Mouse (Mus musculus) C2C12 (cell line): ENCODE results near the gene Mff. TPM values are rescaled to one million over a fixed set of nuclear protein-coding genes. Genes with fewer than 3 reads are reported as not detected.

Experiments
- H3K27me3 ChIP-seq: one replicate; pipeline ENCODE4 v1.6.1; 2011; ENCODE audit not compliant: control insufficient read depth, insufficient read depth, insufficient read length
- H3K36me3 ChIP-seq: one replicate; pipeline ENCODE4 v1.6.1; 2011; ENCODE audit not compliant: control insufficient read depth, insufficient read depth
- H3K4me3 ChIP-seq: one replicate; pipeline ENCODE4 v1.5.1; 2011; ENCODE audit warnings: mild to moderate bottlenecking, control low read depth; ENCODE audit not compliant: poor library complexity, insufficient read depth, severe bottlenecking
- H3K79me2 ChIP-seq: one replicate; pipeline ENCODE4 v1.6.1; 2011; ENCODE audit not compliant: control insufficient read depth, insufficient read depth
- H3K79me3 ChIP-seq: one replicate; pipeline ENCODE4 v1.6.1; 2011; ENCODE audit warnings: low read depth, control low read depth
- H3ac ChIP-seq: one replicate; pipeline ENCODE3; 2011; ENCODE audit warnings: low read depth; ENCODE audit not compliant: control insufficient read depth, insufficient read length
- CEBPB ChIP-seq: IDR thresholded peaks from one replicate; pipeline ENCODE4 v1.6.1; 2011; ENCODE audit warnings: low read depth, mild to moderate bottlenecking, control low read depth, moderate library complexity
- CTCF ChIP-seq: IDR thresholded peaks from one replicate; pipeline ENCODE4 v1.5.1; 2011; ENCODE audit not compliant: control insufficient read depth, insufficient read depth, insufficient read length
- FOSL1 ChIP-seq: IDR thresholded peaks from one replicate; pipeline ENCODE4 v1.8.0; 2011; ENCODE audit warnings: mild to moderate bottlenecking, low read length; ENCODE audit not compliant: poor library complexity, insufficient read depth, severe bottlenecking
- MAX ChIP-seq: IDR thresholded peaks from one replicate; pipeline ENCODE4 v1.6.1; 2011; ENCODE audit warnings: mild to moderate bottlenecking, control low read depth
- MYOD1 ChIP-seq: IDR thresholded peaks from one replicate; pipeline ENCODE4 v1.6.1; 2011; ENCODE audit warnings: low read depth; ENCODE audit not compliant: control insufficient read depth, insufficient read length
- MYOG ChIP-seq: IDR thresholded peaks from one replicate; pipeline ENCODE4 v1.6.1; 2011; ENCODE audit not compliant: control insufficient read depth, insufficient read length; ENCODE audit errors: extremely low read depth
- USF1 ChIP-seq: IDR thresholded peaks from one replicate; pipeline ENCODE4 v1.6.1; 2011; ENCODE audit warnings: low read depth, mild to moderate bottlenecking, control low read depth, moderate library complexity
- long read RNA-seq, 2 experiments: library from polyadenylated mRNA; unstranded; transcript quantifications; one replicate each; pipeline ENCODE4 v2.0.0; 2019 to 2020
- polyA plus RNA-seq: library from polyadenylated mRNA; unstranded; fragments of >200 nt; fragmentation: generic; extraction: Trizol; gene quantifications from one replicate; pipeline ENCODE4 v1.2.1, GENCODE M21; 2012; ENCODE audit warnings: missing spikeins

Gene Mff
- polyA plus RNA-seq = 80.6 TPM
- long read RNA-seq, experiment 1, transcript Mff-201 (8 exons, 1,706 nt) = minor isoform, 23 of 139 reads
- long read RNA-seq, experiment 1, transcript Mff-202 (9 exons, 1,894 nt) = minor isoform, 10 of 139 reads
- long read RNA-seq, experiment 1, transcript Mff-208 (8 exons, 1,645 nt) = major isoform, 26 of 139 reads
- long read RNA-seq, experiment 1, partial matches to known transcripts = 1 of 139 reads
- long read RNA-seq, experiment 1, other reads (novel, unspliced or antisense) = 78 of 139 reads
- long read RNA-seq, experiment 2, transcript Mff-201 (8 exons, 1,706 nt) = minor isoform, 25 of 335 reads
- long read RNA-seq, experiment 2, transcript Mff-202 (9 exons, 1,894 nt) = minor isoform, 17 of 335 reads
- long read RNA-seq, experiment 2, transcript Mff-208 (8 exons, 1,645 nt) = major isoform, 46 of 335 reads
- long read RNA-seq, experiment 2, partial matches to known transcripts = 2 of 335 reads
- long read RNA-seq, experiment 2, other reads (novel, unspliced or antisense) = 245 of 335 reads

- H3K79me2 ChIP-seq = peaks cover 42% of the 10 kb centered on the region
- TF ChIP-seq MYOG (no peak), CTCF (no peak), MYOD1 (no peak), CEBPB (peak; percentile 3), USF1 (peak; percentile 99), MAX (peak; percentile 49)
- peak within 1 kb of the TSS; percentile 91 for H3ac ChIP-seq
- peaks cover 7% of the 10 kb centered on the region for H3K27me3 ChIP-seq
- peak within 1 kb of the TSS; percentile 96 for H3K4me3 ChIP-seq
- peaks cover 21% of the 10 kb centered on the region for H3K79me3 ChIP-seq
- H3K36me3 ChIP-seq = peaks cover 5% of the 10 kb centered on the region
Observed at GRCm38 (mm10) chr1:82724339-82725025, at the start of gene Mff. TSS of gene Mff (plus strand) at chr1:82724890.

- Histone ChIP-seq H3K79me2 (no peaks in the 10 kb centered on the region), H3ac (no peak overlapping the region), H3K27me3 (peaks cover 14% of the 10 kb centered on the region), H3K36me3 (no peaks in the 10 kb centered on the region), H3K79me3 (no peaks in the 10 kb centered on the region), H3K4me3 (no peak overlapping the region)
- TF ChIP-seq FOSL1 = no peak
- TF ChIP-seq CTCF = no peak
- TF ChIP-seq MYOD1 = no peak
- no peak for TF ChIP-seq MYOG
- TF ChIP-seq MAX = no peak
- no peak for TF ChIP-seq CEBPB
- TF ChIP-seq USF1 = no peak
Observed at GRCm38 (mm10) chr1:82686328-82686727, 38.4 kb upstream of the Mff start.

GRCm38 (mm10) chr1:82686866-82687265 lies 37.8 kb upstream of the Mff start:
- TF ChIP-seq MYOD1 = no peak
- no peak for TF ChIP-seq CEBPB
- Histone ChIP-seq H3ac (no peak overlapping the region), H3K4me3 (no peak overlapping the region), H3K36me3 (no peaks in the 10 kb centered on the region), H3K27me3 (peaks cover 14% of the 10 kb centered on the region), H3K79me3 (no peaks in the 10 kb centered on the region), H3K79me2 (no peaks in the 10 kb centered on the region)

- Histone ChIP-seq H3ac (no peak overlapping the region), H3K79me2 (no peaks in the 10 kb centered on the region), H3K36me3 (no peaks in the 10 kb centered on the region), H3K79me3 (no peaks in the 10 kb centered on the region), H3K4me3 (no peak overlapping the region), H3K27me3 (peaks cover 6% of the 10 kb centered on the region)
- TF ChIP-seq CEBPB (no peak), MYOD1 (no peak), FOSL1 (no peak), USF1 (no peak), MAX (no peak), MYOG (no peak), CTCF (no peak)
Observed at GRCm38 (mm10) chr1:82687931-82688330, 36.8 kb upstream of the Mff start.

GRCm38 (mm10) chr1:82695915-82696314 lies 28.8 kb upstream of the Mff start:
- no peak overlapping the region for H3K4me3 ChIP-seq
- H3K36me3 ChIP-seq = no peaks in the 10 kb centered on the region
- H3K79me2 ChIP-seq = no peaks in the 10 kb centered on the region
- H3K79me3 ChIP-seq = no peaks in the 10 kb centered on the region
- H3ac ChIP-seq = no peak overlapping the region
- peaks cover 3% of the 10 kb centered on the region for H3K27me3 ChIP-seq
- no peak for TF ChIP-seq CTCF
- no peak for TF ChIP-seq MAX
- no peak for TF ChIP-seq USF1
- TF ChIP-seq CEBPB = no peak
- no peak for TF ChIP-seq FOSL1
- TF ChIP-seq MYOG = no peak
- no peak for TF ChIP-seq MYOD1
